Mouse (Mus musculus): Measurements from ENCODE around the gene Htr1d. TPM values are rescaled to one million over a fixed set of nuclear protein-coding genes. Genes with fewer than 3 reads are reported as not detected.

Htr1d gene
- polyA plus RNA-seq (2017; shearing (Covaris generic)) = not detected

DNA sequence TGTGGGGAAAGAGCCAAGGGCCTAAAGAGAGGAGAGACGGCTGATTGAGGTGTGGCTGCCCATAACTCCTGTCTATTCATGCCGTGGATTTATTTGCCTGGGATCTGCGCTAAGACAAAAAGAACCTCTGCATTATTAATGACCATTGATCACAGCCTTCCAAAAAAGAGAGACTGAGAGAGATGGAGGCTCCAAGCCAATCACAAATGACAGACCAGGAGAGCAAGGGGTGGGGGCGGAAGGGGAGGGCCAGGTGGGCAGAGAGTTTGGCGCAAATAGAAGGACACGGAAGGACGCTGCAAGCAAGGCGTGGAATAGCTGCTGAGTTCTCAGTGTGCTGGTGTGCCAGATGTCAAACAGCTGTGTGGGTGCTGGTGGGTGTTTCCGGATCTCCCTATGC, at the start of gene Htr1d:
TSS of gene Htr1d (plus strand) at position 301 of the 400 bp plus-strand sequence.

DNA sequence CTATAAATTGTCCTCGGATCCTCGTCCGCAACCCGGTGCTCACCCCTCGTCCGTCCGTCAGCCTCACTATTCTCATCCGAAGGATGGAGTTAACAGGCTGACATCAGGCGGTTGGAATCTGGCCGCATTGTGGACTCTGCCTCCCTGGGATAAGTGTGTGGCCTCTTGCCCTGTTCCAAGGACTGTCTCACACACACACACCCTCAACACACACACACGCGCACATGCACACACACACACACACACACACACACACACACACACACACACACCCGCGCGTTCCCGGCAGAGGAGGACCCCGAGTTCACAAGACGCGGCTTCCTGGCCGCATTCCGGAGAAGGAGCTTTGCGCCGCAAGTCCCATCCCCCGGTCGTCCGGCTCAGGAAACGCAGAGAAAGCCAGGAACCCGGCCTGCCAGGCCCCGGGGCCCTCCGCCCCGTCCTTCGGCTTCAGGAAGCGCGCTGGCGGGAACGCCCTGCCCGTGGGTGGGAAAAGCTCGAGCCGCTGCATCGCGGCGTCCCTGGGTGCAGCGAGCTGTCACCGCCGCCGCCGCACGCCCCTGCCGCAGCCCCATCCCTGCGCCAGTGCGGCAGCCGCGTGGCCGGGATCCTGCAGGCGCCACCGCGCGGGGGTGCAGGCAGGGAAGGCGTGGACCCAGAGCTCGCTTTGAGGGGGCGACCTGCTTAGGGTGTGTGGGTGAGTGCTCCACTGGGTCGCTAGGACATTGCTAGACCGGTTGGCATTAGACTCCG, 38.9 kb downstream of the Htr1d start, which contains the start of gene 6030445D17Rik:
TSS of gene 6030445D17Rik (plus strand) at position 165 of the 753 bp plus-strand sequence.

DNA sequence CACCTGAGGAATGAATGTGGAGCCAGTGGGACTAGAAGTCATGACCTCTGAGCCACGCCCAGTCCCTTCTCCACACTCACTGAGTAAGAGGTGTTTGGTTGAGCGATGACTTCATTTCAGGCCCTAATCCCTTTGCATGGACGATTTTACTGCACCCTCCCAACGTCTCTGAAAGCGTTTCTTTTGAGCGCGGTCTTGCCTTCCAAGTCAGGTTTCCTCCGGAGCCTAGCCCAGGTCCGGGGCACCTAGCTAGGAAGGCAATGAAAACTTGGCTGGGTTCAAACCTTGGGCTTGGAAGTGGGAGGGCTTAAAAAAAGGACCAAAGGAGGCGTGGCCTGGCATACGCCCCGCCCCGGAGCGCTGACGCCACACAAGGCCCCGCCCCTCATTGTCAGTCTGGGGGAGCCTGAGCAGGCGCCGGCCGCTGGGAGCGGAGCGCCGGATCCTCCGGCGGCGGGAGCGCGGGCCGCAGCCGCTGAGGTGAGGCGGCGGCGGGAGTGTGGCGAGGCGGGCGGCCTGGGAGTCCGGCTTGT, 46.1 kb downstream of the Htr1d start, which contains the start of gene Luzp1:
TSS of gene Luzp1 (plus strand) at position 391 of the 533 bp plus-strand sequence.

Other genes starting within 250 kb of the Htr1d start
- gene Asap3, start 217.2 kb upstream of the Htr1d start, polyA plus RNA-seq (2017; shearing (Covaris generic)) = 0.15 TPM
- 0.58 TPM for gene Tcea3, start 175.8 kb upstream of the Htr1d start, polyA plus RNA-seq (2017; shearing (Covaris generic))
- 12.7 TPM for gene Zfp46, start 138.8 kb upstream of the Htr1d start, polyA plus RNA-seq (2017; shearing (Covaris generic))
- gene Hnrnpr, start 112.6 kb upstream of the Htr1d start, polyA plus RNA-seq (2017; shearing (Covaris generic)) = 147 TPM
- gene 6030445D17Rik, start 38.7 kb downstream of the Htr1d start, polyA plus RNA-seq (2017; shearing (Covaris generic)) = not detected
- 8.5 TPM for gene Luzp1, start 46.2 kb downstream of the Htr1d start, polyA plus RNA-seq (2017; shearing (Covaris generic))
- gene Kdm1a, start 179.2 kb downstream of the Htr1d start, polyA plus RNA-seq (2017; shearing (Covaris generic)) = 8.8 TPM
- not detected for gene Tex46, start 186.9 kb downstream of the Htr1d start, polyA plus RNA-seq (2017; shearing (Covaris generic))
- 0.09 TPM for gene Lactbl1, start 199.1 kb downstream of the Htr1d start, polyA plus RNA-seq (2017; shearing (Covaris generic))